Mouse (Mus musculus) kidney, adult 2 months (tissue): ENCODE results near the gene Dapk1.

Experiments
- CTCF ChIP-seq: fragments of 200-500 bp; conservative IDR thresholded peaks from 2 replicates; pipeline ENCODE4 v1.5.1; 2011; ENCODE audit warnings: low read depth, mild to moderate bottlenecking, control low read depth, low read length, moderate library complexity, mixed read lengths; ENCODE audit not compliant: insufficient read depth, insufficient read length
- POLR2A ChIP-seq: fragments of 200-500 bp; IDR thresholded peaks from one replicate; pipeline ENCODE4 v1.6.1; 2011; ENCODE audit warnings: low read depth, low read length, control low read depth

- TF ChIP-seq CTCF (no peak), POLR2A (no peak)
Measured at GRCm38 (mm10) chr13:60744736-60745135, 143.0 kb downstream of the Dapk1 start.
